Mouse (Mus musculus) ES-Bruce4 (cell line): Measurements from ENCODE around the gene Sycp2. TPM values are rescaled to one million over a fixed set of nuclear protein-coding genes. Genes with fewer than 3 reads are reported as not detected.
A peak's percentile ranks its signal among the peaks of the same experiment; 100 is the strongest.

ENCODE experiments used
- H3K27ac ChIP-seq: 2 replicates; pipeline ENCODE4 v1.5.1; 2012; ENCODE audit warnings: low read length, inconsistent platforms; ENCODE audit not compliant: insufficient read depth
- H3K27me3 ChIP-seq: 2 replicates; pipeline ENCODE4 v1.6.1; 2012; ENCODE audit warnings: mild to moderate bottlenecking, low read length, inconsistent platforms; ENCODE audit not compliant: control insufficient read depth, poor library complexity, insufficient read depth, severe bottlenecking
- H3K36me3 ChIP-seq: 2 replicates; pipeline ENCODE4 v1.6.1; 2012; ENCODE audit warnings: inconsistent platforms, mild to moderate bottlenecking, low read length, moderate library complexity; ENCODE audit not compliant: control insufficient read depth, poor library complexity, insufficient read depth, severe bottlenecking
- H3K4me1 ChIP-seq: one replicate; pipeline ENCODE4 v1.8.1; 2011; ENCODE audit warnings: low read length; ENCODE audit not compliant: control insufficient read depth, insufficient read depth
- H3K4me3 ChIP-seq: 2 replicates; pipeline ENCODE4 v1.5.1; 2011; ENCODE audit warnings: low read depth, mild to moderate bottlenecking, low read length
- H3K9ac ChIP-seq: 2 replicates; pipeline ENCODE4 v1.6.1; 2012; ENCODE audit warnings: low read depth, mild to moderate bottlenecking, inconsistent platforms; ENCODE audit not compliant: poor library complexity, severe bottlenecking
- H3K9me3 ChIP-seq: replicated peaks from 2 replicates; pipeline ENCODE4 v1.6.1; 2012; ENCODE audit warnings: mild to moderate bottlenecking, low read length, inconsistent platforms; ENCODE audit not compliant: control insufficient read depth, poor library complexity, insufficient read depth, severe bottlenecking
- CTCF ChIP-seq: IDR thresholded peaks from one replicate; pipeline ENCODE4 v1.8.1; 2011; ENCODE audit warnings: low read depth, low read length
- EP300 ChIP-seq: IDR thresholded peaks from 2 replicates; pipeline ENCODE4 v1.6.1; 2011; ENCODE audit warnings: low read depth, low read length; ENCODE audit not compliant: insufficient read depth
- POLR2A ChIP-seq: IDR thresholded peaks from one replicate; pipeline ENCODE4 v1.8.1; 2011; ENCODE audit warnings: low read length; ENCODE audit not compliant: insufficient read depth
- polyA plus RNA-seq: library from polyadenylated mRNA; stranded (reverse); fragments of >200 nt; gene quantifications from 2 replicates; pipeline ENCODE4 v1.2.4, GENCODE M21; 2011; ENCODE audit warnings: low read depth; ENCODE audit not compliant: missing spikeins, insufficient read depth, insufficient read length

The Sycp2 gene
- polyA plus RNA-seq: 0.78 and 1.1 TPM in 2 replicates

DNA sequence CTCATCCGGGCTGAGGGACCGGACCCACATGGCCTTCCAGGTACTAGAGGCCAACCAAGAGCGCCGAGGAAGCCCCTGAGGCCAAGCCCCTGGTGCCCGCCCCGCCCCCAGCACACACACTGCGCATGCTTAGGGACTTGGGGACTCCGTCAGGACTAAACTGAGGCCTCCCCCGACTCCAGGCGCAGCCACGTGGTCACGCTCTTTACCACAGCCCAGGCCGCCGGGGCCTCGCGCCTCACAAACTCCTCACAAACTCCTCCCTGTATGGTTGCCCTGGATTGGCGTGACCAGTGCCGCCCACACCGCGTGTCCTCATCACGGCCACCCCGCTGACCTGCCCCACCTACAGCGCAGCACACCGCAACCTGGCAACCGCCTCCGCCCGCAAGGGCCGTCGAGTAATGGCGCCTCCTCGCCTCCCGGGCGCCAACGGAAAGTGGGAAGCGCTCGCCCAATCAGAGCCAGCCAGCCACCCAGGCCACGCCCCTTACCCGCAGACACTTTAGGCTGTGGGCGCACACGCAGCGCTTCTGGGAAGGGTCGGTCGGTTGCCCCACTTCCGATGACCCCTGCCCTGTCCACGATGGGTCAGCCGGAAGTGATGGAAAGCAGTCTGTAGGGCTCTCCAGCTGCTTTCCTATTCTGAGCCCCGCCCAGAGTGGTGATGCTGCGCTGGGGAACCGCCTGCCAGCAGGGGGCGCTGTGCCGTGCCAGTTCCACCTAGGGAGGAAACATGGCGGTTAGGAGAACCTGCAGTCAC, at the start of gene Sycp2:
Gene Sycp2, minus strand, starts transcription at position 633 of the 763 bp plus-strand sequence.
- TF ChIP-seq CTCF: peak; percentile 83
- no peak for TF ChIP-seq POLR2A
- TF ChIP-seq EP300: no peak
- Histone ChIP-seq H3K27ac (no peak within 1 kb of the TSS), H3K4me3 (peak within 1 kb of the TSS; percentile 31; the same call in 1 of the 2 replicates), H3K27me3 (no peaks in the 10 kb centered on the region), H3K9ac (no peak within 1 kb of the TSS), H3K36me3 (no peaks in the 10 kb centered on the region), H3K4me1 (no peaks in the 10 kb centered on the region), H3K9me3 (no peaks in the 10 kb centered on the region)

DNA sequence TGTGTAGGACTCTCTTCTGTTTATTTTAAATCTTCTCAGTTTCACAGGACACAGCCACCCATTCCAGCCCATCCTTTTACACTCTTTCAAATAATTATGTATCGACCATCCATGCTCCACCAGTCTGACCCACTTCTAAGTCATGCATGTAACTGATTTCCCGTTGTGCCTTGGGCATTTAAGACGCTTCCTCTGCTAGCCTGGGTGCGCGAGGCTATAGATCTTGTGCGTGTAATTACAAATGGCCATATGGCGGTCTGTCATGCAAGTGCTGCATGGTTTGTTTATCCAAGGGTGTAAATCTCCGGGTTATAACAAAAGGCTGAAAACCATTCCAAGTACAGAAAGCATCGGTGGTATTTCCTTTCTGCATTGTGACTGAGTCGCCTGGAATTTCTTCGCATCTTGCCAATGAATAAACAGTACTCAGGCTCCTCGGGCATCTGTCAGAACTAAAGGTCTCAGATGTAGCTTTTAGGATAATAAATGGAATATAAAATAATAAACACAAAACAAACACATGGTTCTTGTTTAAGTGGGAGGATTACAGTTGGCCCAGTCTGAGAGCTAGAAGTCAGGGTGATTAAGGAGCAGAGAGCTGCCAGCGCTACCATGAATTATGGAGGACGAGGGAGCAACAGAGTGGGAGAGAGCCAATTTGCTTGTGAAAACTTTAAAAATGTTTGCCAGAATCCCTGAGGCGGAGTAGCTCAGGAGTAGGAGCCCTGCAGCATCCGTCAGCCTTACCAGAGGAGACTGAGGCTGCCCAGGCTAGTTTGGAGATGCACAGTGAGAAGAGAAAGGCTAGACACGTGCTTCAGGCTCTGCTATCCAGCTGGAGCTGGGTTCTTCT, 47.4 kb upstream of the Sycp2 start:
- H3K4me1 ChIP-seq: no peaks in the 10 kb centered on the region
- H3K4me3 ChIP-seq: no peak overlapping the region
- no peaks in the 10 kb centered on the region for H3K36me3 ChIP-seq
- H3K27ac ChIP-seq: no peak overlapping the region
- H3K9me3 ChIP-seq: no peaks in the 10 kb centered on the region
- TF ChIP-seq EP300 (no peak), POLR2A (no peak), CTCF (no peak)
- no peaks in the 10 kb centered on the region; the same call in 1 of the 2 replicates for H3K27me3 ChIP-seq
- no peak overlapping the region for H3K9ac ChIP-seq

- Histone ChIP-seq H3K27ac (no peak overlapping the region), H3K4me3 (no peak overlapping the region), H3K36me3 (no peaks in the 10 kb centered on the region), H3K27me3 (no peaks in the 10 kb centered on the region; the same call in 1 of the 2 replicates), H3K9ac (no peak overlapping the region), H3K4me1 (no peaks in the 10 kb centered on the region), H3K9me3 (no peaks in the 10 kb centered on the region)
- no peak for TF ChIP-seq POLR2A
- no peak for TF ChIP-seq CTCF
- TF ChIP-seq EP300: no peak
Measured at GRCm38 (mm10) chr2:178450961-178451360, 43.5 kb upstream of the Sycp2 start.

DNA sequence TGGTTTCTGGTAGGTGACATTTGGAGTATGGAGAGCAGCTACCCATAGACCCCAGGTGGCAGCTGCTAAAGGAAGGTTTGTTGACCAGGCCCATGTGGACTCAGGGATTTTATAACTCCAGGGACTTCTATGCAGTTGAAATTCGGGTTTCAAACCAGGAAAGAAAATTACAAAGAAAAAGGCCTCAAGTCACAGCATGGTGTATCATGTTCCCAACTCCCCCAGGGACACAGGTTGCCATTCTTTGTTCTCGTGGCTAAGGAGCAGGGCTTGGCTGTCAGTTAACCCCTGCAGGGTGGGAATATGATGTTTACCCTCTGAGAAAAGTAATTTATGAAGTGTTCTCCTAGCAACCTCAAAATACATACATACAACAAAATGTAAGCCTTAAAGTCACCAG, 42.8 kb upstream of the Sycp2 start:
- no peaks in the 10 kb centered on the region for H3K36me3 ChIP-seq
- TF ChIP-seq CTCF (no peak), POLR2A (no peak), EP300 (no peak)
- no peak overlapping the region for H3K4me3 ChIP-seq
- no peak overlapping the region for H3K9ac ChIP-seq
- H3K27me3 ChIP-seq: no peaks in the 10 kb centered on the region; the same call in 1 of the 2 replicates
- no peaks in the 10 kb centered on the region for H3K9me3 ChIP-seq
- H3K27ac ChIP-seq: no peak overlapping the region
- H3K4me1 ChIP-seq: no peaks in the 10 kb centered on the region

GRCm38 (mm10) chr2:178449386-178449785, 41.9 kb upstream of the Sycp2 start:
- Histone ChIP-seq H3K36me3 (no peaks in the 10 kb centered on the region), H3K27me3 (no peaks in the 10 kb centered on the region; the same call in 1 of the 2 replicates), H3K27ac (no peak overlapping the region), H3K9ac (no peak overlapping the region), H3K4me1 (no peaks in the 10 kb centered on the region), H3K9me3 (no peaks in the 10 kb centered on the region), H3K4me3 (no peak overlapping the region)
- no peak for TF ChIP-seq POLR2A
- no peak for TF ChIP-seq EP300
- no peak for TF ChIP-seq CTCF
